Mouse (Mus musculus) kidney, postnatal 0 days (tissue): Measurements from ENCODE around the gene Gm28778. TPM values are rescaled to one million over a fixed set of nuclear protein-coding genes. Genes with fewer than 3 reads are reported as not detected.
A peak's percentile ranks its signal among the peaks of the same experiment; 100 is the strongest.
"Not testable (repeated sequence)": the region's sequence is repeated elsewhere in the genome, so short reads cannot be mapped to it uniquely, and the experiment has no call there.

ENCODE experiments used
- ATAC-seq: fragments of 200-750 bp; cut with Nextera tagmentation; replicated peaks from 2 replicates; pipeline ENCODE4 v1.8.0; 2017; ENCODE audit warnings: low read depth, moderate number of reproducible peaks, moderate TSS enrichment, moderate library complexity; ENCODE audit not compliant: low FRiP score
- DNase-seq: peaks from one replicate; pipeline ENCODE4 v3.0.0-alpha.2; 2016; ENCODE audit warnings: low spot score
- H3K27ac ChIP-seq: fragments of 300-500 bp; sonication (generic); 2 replicates; pipeline ENCODE4 v1.5.1; 2014; ENCODE audit warnings: mild to moderate bottlenecking
- H3K27me3 ChIP-seq: fragments of 300-500 bp; sonication (generic); 2 replicates; pipeline ENCODE4 v1.6.1; 2014; ENCODE audit warnings: low read length, mixed read lengths; ENCODE audit not compliant: insufficient read depth
- H3K36me3 ChIP-seq: fragments of 300-500 bp; sonication (generic); 2 replicates; pipeline ENCODE4 v1.6.1; 2014; ENCODE audit warnings: low read length, mixed read lengths; ENCODE audit not compliant: insufficient read depth
- H3K4me1 ChIP-seq: fragments of 300-500 bp; sonication (generic); replicated peaks from 2 replicates; pipeline ENCODE4 v1.6.1; 2014; ENCODE audit warnings: antibody characterized with exemption, low read length, mixed read lengths; ENCODE audit not compliant: insufficient read depth
- H3K4me2 ChIP-seq: fragments of 300-500 bp; sonication (generic); 2 replicates; pipeline ENCODE4 v1.6.1; 2014; ENCODE audit warnings: mild to moderate bottlenecking, low read length, moderate library complexity, mixed read lengths
- H3K4me3 ChIP-seq: fragments of 300-500 bp; sonication (generic); replicated peaks from 2 replicates; pipeline ENCODE4 v1.5.1; 2014; ENCODE audit warnings: low read depth, low read length
- H3K9ac ChIP-seq: fragments of 300-500 bp; sonication (generic); 2 replicates; pipeline ENCODE4 v1.6.1; 2014; ENCODE audit warnings: low read depth, low read length
- H3K9me3 ChIP-seq: fragments of 300-500 bp; sonication (generic); replicated peaks from 2 replicates; pipeline ENCODE4 v1.6.1; 2016; ENCODE audit warnings: low read length, inconsistent platforms, mixed read lengths
- CTCF ChIP-seq: IDR thresholded peaks from 2 replicates; pipeline ENCODE4 v1.5.1; 2016; ENCODE audit warnings: antibody characterized with exemption, low read depth, mild to moderate bottlenecking, moderate library complexity
- WGBS: fragments of 180-500 bp; shearing (Covaris S2); extraction: QIAGEN DNeasy Blood & Tissue Kit; methylation state at CpG from one replicate; pipeline ENCODE4 v1.1.7; 2014; 5-methylcytosine and 5-hydroxymethylcytosine counted together
- polyA plus RNA-seq: library from polyadenylated mRNA; unstranded; fragments of >200 nt; fragmentation: Nextera tagmentation; extraction: Ambion mirVana; gene quantifications from 2 replicates; pipeline ENCODE4 v1.2.1, GENCODE M21; 2015

The Gm28778 gene
- polyA plus RNA-seq, 1 experiment from 2014 or later: not detected

DNA sequence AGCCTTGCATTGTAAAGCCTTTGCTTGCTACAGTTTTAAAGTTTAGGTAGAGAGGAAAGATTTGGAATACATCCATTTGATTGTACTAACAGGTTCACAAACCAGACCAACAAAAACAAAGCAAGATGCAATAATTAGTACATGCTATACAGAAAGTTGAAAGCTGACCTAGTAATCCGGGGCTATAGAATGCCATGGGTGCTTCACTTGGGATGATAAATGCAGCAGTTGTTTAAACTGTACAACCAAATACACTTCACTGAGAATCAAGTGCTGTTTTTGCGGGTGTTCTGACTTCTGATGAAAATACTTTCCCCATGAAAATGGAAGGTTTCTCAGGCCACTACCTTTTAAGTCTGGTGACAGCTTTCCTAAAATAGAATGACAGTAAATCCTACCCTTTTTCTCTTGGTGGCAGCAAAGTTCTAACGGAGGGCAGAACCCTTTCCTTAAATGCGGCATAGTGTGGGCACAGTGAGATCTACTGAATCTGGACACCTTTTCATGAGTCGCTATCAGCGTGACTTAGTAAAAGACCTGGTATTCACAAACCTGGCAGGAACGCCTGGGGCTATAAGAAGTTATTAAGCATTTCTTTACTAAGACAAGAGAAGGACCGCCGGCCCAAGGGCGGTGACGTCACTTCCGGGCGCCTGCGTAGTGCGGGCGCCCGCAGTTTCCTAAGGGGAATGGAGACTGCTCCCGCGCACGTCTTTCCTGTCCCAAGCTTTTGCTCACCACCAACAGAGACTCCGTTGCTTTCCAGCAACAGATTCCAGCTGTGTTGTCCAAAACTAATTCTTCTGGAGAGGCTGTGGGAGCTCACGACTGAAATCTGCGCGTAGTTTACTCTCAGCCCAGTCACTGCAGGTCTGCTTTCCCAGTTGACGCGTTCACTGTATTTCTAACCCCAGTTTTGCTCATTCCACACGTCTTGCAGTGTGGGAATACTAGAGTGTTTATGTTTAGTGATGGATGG, 16.4 kb downstream of the Gm28778 start, which contains the start of gene Osgepl1:
Gene Osgepl1 (plus strand): TSS at position 636 of the 979 bp plus-strand sequence.
- ATAC-seq (peak; percentile 97), DNase-seq (peak; percentile 91)
- peak within 1 kb of the TSS; percentile 69 for H3K4me2 ChIP-seq
- no peaks in the 10 kb centered on the region for H3K4me1 ChIP-seq
- no peaks in the 10 kb centered on the region for H3K9me3 ChIP-seq
- no peaks in the 10 kb centered on the region for H3K27me3 ChIP-seq
- peak; percentile 39 for TF ChIP-seq CTCF
- peak within 1 kb of the TSS; percentile 77 for H3K9ac ChIP-seq
- peak within 1 kb of the TSS; percentile 59 for H3K4me3 ChIP-seq
- 2% methylated on average over 27 of the region's 27 CpGs for WGBS
- no peaks in the 10 kb centered on the region for H3K36me3 ChIP-seq
- peak within 1 kb of the TSS; percentile 87 for H3K27ac ChIP-seq

- no peak for TF ChIP-seq CTCF
- H3K27me3 ChIP-seq: no peaks in the 10 kb centered on the region
- no peak overlapping the region for H3K4me3 ChIP-seq
- 95% methylated on average over 4 of the region's 4 CpGs for WGBS
- H3K27ac ChIP-seq: no peak overlapping the region
- no peaks in the 10 kb centered on the region for H3K36me3 ChIP-seq
- no peaks in the 10 kb centered on the region for H3K9me3 ChIP-seq
- DNase-seq (no peak), ATAC-seq (no peak)
- H3K4me2 ChIP-seq: no peak overlapping the region
- no peaks in the 10 kb centered on the region for H3K4me1 ChIP-seq
- no peak overlapping the region for H3K9ac ChIP-seq
Measured at GRCm38 (mm10) chr1:53321662-53322344, 24.9 kb downstream of the Gm28778 start.

DNA sequence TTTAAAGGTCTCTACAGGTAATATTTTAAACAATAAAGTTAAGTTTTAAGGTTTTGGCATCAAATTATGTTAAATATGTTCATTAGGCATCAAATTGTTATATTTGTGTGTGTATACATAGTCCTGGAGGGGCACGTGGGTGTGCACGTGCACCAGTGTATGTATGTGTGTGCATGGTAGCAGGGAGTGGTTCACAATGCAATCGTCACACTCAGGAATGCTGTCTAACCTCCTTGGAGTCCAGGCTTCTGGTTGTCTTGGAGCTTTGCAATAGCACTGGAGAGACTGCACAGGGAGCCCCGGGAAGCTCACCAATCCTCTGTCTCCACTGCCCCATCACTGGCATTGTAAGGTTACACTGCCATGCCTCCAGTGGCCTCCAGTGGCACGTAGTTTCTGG, 26.3 kb downstream of the Gm28778 start:
- Histone ChIP-seq H3K9me3 (no peaks in the 10 kb centered on the region), H3K9ac (no peak overlapping the region), H3K27ac (no peak overlapping the region), H3K4me2 (no peak overlapping the region), H3K27me3 (no peaks in the 10 kb centered on the region), H3K4me1 (no peaks in the 10 kb centered on the region), H3K4me3 (no peak overlapping the region), H3K36me3 (no peaks in the 10 kb centered on the region)
- DNase-seq: no peak
- ATAC-seq: no peak
- 93% methylated on average over 5 of the region's 5 CpGs for WGBS
- no peak for TF ChIP-seq CTCF

DNA sequence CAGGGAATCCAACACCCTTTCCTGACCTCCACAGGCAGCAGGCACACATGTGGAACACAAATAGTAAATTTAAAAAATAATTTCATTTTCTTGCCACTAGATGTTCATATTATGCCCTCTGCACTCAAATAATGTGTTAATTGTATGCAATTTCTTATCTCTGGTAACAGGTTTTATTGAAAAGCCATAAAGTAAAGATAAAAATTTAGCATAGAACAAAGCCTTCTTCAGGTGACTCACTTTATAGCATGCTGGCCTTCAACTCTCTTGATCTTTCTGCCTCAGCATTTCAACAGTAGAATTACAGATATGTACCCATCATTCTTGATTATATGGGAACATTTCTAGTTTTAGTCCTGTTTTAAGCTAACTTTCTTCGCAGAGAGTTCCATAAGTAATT, 27.4 kb downstream of the Gm28778 start:
- WGBS: 92% methylated on average over 1 of the region's 1 CpGs
- DNase-seq: no peak
- Histone ChIP-seq H3K9ac (no peak overlapping the region), H3K4me3 (no peak overlapping the region), H3K4me1 (no peaks in the 10 kb centered on the region), H3K4me2 (no peak overlapping the region), H3K27ac (no peak overlapping the region), H3K9me3 (no peaks in the 10 kb centered on the region), H3K36me3 (no peaks in the 10 kb centered on the region), H3K27me3 (no peaks in the 10 kb centered on the region)
- no peak for ATAC-seq
- TF ChIP-seq CTCF: no peak

- ATAC-seq (no peak), DNase-seq (no peak)
- Histone ChIP-seq H3K9ac (no peak overlapping the region), H3K36me3 (no peaks in the 10 kb centered on the region), H3K27ac (no peak overlapping the region), H3K4me3 (no peak overlapping the region), H3K4me1 (no peaks in the 10 kb centered on the region), H3K4me2 (no peak overlapping the region), H3K9me3 (no peaks in the 10 kb centered on the region), H3K27me3 (no peaks in the 10 kb centered on the region)
- no peak for TF ChIP-seq CTCF
- 94% methylated on average over 5 of the region's 5 CpGs for WGBS
Measured at GRCm38 (mm10) chr1:53324827-53325494, 28.1 kb downstream of the Gm28778 start.

DNA sequence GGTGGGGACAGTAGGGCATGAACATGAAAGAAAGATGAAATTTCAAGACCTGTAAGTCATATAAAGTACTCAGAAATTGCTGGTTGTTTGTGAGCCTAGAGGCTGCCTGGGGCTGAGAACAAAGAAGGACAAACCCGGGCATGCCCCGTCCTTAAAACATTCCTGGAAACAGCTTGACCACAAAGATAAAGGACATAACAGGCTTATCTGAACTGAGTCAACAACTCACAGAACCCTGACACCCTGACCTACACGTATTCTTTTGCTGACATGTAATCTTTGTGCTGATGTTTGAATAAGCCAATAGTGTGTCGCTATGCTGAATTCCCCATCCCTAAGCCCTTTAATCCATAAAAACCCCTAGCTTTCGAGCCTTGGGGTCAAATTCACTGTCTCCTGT, 36.6 kb downstream of the Gm28778 start:
- H3K4me3 ChIP-seq, H3K36me3 ChIP-seq, DNase-seq, H3K4me1 ChIP-seq, H3K9me3 ChIP-seq, H3K27ac ChIP-seq, H3K9ac ChIP-seq, ATAC-seq, H3K4me2 ChIP-seq, H3K27me3 ChIP-seq: not testable (repeated sequence)
- WGBS: 76% methylated on average over 5 of the region's 5 CpGs
